Mouse (Mus musculus): ENCODE results near the gene Fndc10. TPM values are rescaled to one million over a fixed set of nuclear protein-coding genes. Genes with fewer than 3 reads are reported as not detected.
A peak's percentile ranks its signal among the peaks of the same experiment; 100 is the strongest.

Fndc10 gene
- polyA plus RNA-seq, 1 experiment from 2014 or later, result 3.2 TPM

DNA sequence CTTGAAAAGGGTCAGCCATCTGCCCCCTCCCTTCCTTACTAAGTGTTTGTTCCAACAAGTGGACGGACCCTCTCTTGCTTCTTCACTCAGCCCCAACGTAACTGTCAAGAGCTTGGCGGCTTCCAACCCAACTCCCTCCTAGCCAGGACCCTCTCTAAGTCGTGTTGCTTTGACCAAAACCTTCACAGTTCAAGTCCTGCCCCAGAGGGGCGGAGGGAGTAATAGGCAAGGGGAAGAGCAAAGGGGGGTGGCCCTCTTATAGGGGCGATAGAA, 40.0 kb upstream of the Fndc10 start:
- H3K27ac ChIP-seq (ENCODE audit: low read depth, low read length), result no peak overlapping the region
- peak overlapping the region; percentile 53 for H3K4me2 ChIP-seq (ENCODE audit: low read length)
- DNase-seq (ENCODE audit: low spot score) (no peak), ATAC-seq (no peak)
- H3K36me3 ChIP-seq (ENCODE audit: control insufficient read depth, insufficient read depth, low read length), result peaks cover 38% of the 10 kb centered on the region
- H3K9me3 ChIP-seq (replicated peaks; ENCODE audit: control insufficient read depth, low read length), result no peaks in the 10 kb centered on the region
- peak overlapping the region; percentile 13 for H3K4me3 ChIP-seq (ENCODE audit: low read depth, low read length)
- H3K9ac ChIP-seq (ENCODE audit: low read length), result no peak overlapping the region; the same call in 1 of the 2 replicates
- H3K27me3 ChIP-seq (replicated peaks; ENCODE audit: control insufficient read depth, insufficient read depth, low read length), result peaks cover 48% of the 10 kb centered on the region
- 3% methylated on average over 6 of the region's 6 CpGs for WGBS
- peaks cover 18% of the 10 kb centered on the region for H3K4me1 ChIP-seq (ENCODE audit: control insufficient read depth, insufficient read depth, low read length)

DNA sequence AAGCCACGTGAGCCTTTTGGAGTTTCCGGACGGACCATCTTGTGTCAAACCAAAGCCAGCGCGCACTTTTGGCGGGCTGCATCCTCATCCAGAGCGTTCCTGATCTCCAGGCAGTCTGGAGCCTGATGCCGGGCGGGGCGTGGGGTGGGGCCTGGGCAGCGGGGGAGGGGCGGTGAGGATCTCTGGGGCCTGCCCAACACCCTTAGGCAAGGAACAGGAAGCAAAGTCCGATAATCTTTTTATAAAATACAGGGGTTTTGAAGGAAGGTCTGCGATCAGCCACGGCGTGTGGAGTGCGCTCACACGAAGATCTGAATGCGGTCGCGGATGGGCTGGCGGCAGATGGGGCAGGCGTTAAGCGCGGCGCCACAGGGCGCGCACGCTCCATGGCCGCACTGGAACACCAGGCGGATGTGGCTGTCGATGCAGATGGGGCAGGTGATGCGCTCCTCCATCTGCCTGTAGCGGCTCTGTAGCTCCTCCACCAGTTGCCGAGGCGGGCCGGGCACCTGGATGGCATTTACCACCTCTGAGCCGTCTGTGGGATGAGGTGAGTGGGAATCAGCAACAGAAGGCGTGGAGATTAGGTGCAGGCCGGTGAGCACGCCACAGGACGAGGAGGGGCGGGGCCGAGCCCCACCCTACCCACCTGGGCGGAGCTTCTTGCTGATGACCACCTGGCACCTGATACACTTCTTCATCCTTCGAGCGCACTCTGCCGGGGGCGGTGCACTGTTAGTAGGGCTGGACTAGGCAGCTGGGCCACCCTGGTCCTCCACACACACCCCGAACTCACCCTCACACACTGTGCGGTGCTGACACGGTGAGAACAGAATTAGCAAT, 39.5 kb upstream of the Fndc10 start:
- peak; percentile 51 for ATAC-seq
- H3K27ac ChIP-seq (ENCODE audit: low read depth, low read length), result no peak overlapping the region
- peaks cover 37% of the 10 kb centered on the region for H3K36me3 ChIP-seq (ENCODE audit: control insufficient read depth, insufficient read depth, low read length)
- no peaks in the 10 kb centered on the region for H3K9me3 ChIP-seq (replicated peaks; ENCODE audit: control insufficient read depth, low read length)
- H3K4me3 ChIP-seq (ENCODE audit: low read depth, low read length), result peak overlapping the region; percentile 13
- peak overlapping the region; percentile 48 for H3K9ac ChIP-seq (ENCODE audit: low read length)
- H3K27me3 ChIP-seq (replicated peaks; ENCODE audit: control insufficient read depth, insufficient read depth, low read length), result peaks cover 48% of the 10 kb centered on the region
- DNase-seq (ENCODE audit: low spot score), result peak; percentile 38
- H3K4me1 ChIP-seq (ENCODE audit: control insufficient read depth, insufficient read depth, low read length), result peaks cover 18% of the 10 kb centered on the region
- peak overlapping the region; percentile 53 for H3K4me2 ChIP-seq (ENCODE audit: low read length)
- WGBS, result 3% methylated on average over 52 of the region's 52 CpGs

DNA sequence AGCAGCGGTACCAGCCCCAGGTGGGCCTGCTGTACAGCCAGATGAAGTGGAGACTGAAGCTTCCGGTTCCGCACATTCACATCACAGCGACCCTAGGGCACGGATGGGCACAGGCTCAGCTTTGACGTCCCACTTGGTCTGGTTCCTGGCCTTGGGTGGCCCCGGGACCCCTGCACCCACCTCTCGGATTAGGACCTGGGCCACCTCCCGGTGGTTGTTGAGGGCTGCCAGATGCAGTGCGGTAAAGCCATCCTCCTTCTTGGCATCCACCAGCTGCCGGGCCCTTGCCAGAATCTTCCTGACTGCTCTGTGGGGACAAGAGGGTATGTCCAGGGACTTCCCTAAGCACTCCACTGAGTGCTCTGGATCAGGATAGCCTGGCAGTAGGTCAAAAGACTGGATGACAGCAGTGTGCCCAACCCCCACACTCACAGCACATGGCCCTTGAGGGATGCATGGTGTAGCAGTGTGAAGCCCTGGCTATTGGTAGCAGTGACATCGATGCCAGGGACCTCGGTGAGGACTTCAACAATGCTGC, 37.9 kb upstream of the Fndc10 start:
- H3K27me3 ChIP-seq (replicated peaks; ENCODE audit: control insufficient read depth, insufficient read depth, low read length), result peaks cover 47% of the 10 kb centered on the region
- H3K9me3 ChIP-seq (replicated peaks; ENCODE audit: control insufficient read depth, low read length), result no peaks in the 10 kb centered on the region
- no peak overlapping the region for H3K4me3 ChIP-seq (ENCODE audit: low read depth, low read length)
- H3K9ac ChIP-seq (ENCODE audit: low read length), result no peak overlapping the region
- ATAC-seq (no peak), DNase-seq (ENCODE audit: low spot score) (no peak)
- no peak overlapping the region for H3K27ac ChIP-seq (ENCODE audit: low read depth, low read length)
- H3K4me2 ChIP-seq (ENCODE audit: low read length), result no peak overlapping the region
- H3K4me1 ChIP-seq (ENCODE audit: control insufficient read depth, insufficient read depth, low read length), result peaks cover 18% of the 10 kb centered on the region
- peaks cover 23% of the 10 kb centered on the region for H3K36me3 ChIP-seq (ENCODE audit: control insufficient read depth, insufficient read depth, low read length)
- 89% methylated on average over 13 of the region's 13 CpGs for WGBS

DNA sequence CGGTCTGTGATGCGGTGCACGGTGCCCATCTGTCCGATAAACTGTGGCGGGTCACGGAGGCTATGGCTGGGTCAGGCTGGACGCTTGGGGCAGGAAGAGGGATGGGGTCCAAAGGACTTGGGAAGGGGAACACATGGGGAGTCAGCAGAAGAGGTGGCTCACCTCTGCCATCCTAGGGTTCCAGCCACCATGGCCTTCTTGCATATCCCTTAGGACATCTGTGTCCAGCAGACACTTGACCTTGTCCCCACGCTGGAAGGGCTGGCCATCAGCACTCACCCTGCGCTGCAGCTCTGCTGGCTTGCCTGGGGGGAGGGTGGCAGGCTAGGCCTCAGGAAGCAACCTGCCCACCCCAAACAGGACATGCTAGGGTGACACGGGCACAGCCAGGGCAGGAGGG, 35.2 kb upstream of the Fndc10 start:
- ATAC-seq, result no peak
- peaks cover 6% of the 10 kb centered on the region; the same call in 1 of the 2 replicates for H3K4me1 ChIP-seq (ENCODE audit: control insufficient read depth, insufficient read depth, low read length)
- H3K9me3 ChIP-seq (replicated peaks; ENCODE audit: control insufficient read depth, low read length), result no peaks in the 10 kb centered on the region
- peaks cover 16% of the 10 kb centered on the region for H3K36me3 ChIP-seq (ENCODE audit: control insufficient read depth, insufficient read depth, low read length)
- no peak overlapping the region for H3K27ac ChIP-seq (ENCODE audit: low read depth, low read length)
- peaks cover 20% of the 10 kb centered on the region for H3K27me3 ChIP-seq (replicated peaks; ENCODE audit: control insufficient read depth, insufficient read depth, low read length)
- H3K9ac ChIP-seq (ENCODE audit: low read length), result no peak overlapping the region
- no peak overlapping the region for H3K4me3 ChIP-seq (ENCODE audit: low read depth, low read length)
- DNase-seq (ENCODE audit: low spot score), result no peak
- WGBS, result 95% methylated on average over 10 of the region's 10 CpGs
- H3K4me2 ChIP-seq (ENCODE audit: low read length), result no peak overlapping the region

DNA sequence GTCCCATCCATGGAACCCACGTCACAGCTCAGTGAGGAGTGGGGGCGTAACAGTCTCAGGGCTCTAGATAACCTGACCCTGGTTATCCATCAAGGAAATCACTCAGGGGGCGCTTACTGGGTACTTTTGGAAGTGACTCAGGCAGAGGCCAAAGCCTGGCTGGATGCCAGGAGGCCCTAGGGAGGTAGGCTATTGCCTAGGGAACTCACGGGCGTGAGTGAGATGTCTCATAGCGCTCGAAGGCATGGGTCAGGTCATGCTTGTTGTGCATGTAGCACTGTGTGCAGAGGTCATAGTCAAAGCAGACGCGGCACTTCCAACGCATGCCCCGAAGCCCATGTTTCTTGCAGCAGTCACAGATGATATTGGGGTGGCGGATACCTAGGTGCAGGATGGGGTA, 33.5 kb upstream of the Fndc10 start:
- H3K27ac ChIP-seq (ENCODE audit: low read depth, low read length), result no peak overlapping the region
- no peaks in the 10 kb centered on the region for H3K9me3 ChIP-seq (replicated peaks; ENCODE audit: control insufficient read depth, low read length)
- H3K36me3 ChIP-seq (ENCODE audit: control insufficient read depth, insufficient read depth, low read length), result peaks cover 12% of the 10 kb centered on the region
- H3K9ac ChIP-seq (ENCODE audit: low read length), result no peak overlapping the region
- H3K4me3 ChIP-seq (ENCODE audit: low read depth, low read length), result no peak overlapping the region
- 89% methylated on average over 12 of the region's 12 CpGs for WGBS
- no peaks in the 10 kb centered on the region for H3K4me1 ChIP-seq (ENCODE audit: control insufficient read depth, insufficient read depth, low read length)
- ATAC-seq (no peak), DNase-seq (ENCODE audit: low spot score) (no peak)
- H3K27me3 ChIP-seq (replicated peaks; ENCODE audit: control insufficient read depth, insufficient read depth, low read length), result peaks cover 4% of the 10 kb centered on the region
- H3K4me2 ChIP-seq (ENCODE audit: low read length), result no peak overlapping the region

DNA sequence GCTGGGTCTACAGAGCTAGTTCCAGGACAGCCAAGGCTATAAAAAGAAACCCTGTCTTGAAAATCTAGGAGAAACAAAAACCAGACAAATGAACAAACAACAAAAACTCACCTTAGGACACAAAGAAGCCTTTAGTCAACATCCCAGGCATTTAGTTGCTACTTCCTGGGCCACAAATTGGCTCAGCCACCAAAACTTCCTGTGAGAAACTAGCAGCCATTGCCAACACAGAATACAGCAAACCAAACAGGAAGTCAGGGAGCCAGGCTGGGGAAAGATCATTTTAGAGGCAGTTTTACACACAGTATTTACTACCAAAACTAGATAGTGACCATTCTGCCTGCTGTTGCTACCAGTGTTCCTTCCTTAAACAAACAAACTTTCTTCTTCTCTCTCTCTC, 27.2 kb upstream of the Fndc10 start:
- Histone ChIP-seq H3K9me3 (replicated peaks; ENCODE audit: control insufficient read depth, low read length) (no peaks in the 10 kb centered on the region), H3K27me3 (replicated peaks; ENCODE audit: control insufficient read depth, insufficient read depth, low read length) (no peaks in the 10 kb centered on the region), H3K27ac (ENCODE audit: low read depth, low read length) (no peak overlapping the region), H3K4me2 (ENCODE audit: low read length) (no peak overlapping the region), H3K9ac (ENCODE audit: low read length) (no peak overlapping the region), H3K4me3 (ENCODE audit: low read depth, low read length) (no peak overlapping the region), H3K36me3 (ENCODE audit: control insufficient read depth, insufficient read depth, low read length) (no peaks in the 10 kb centered on the region), H3K4me1 (ENCODE audit: control insufficient read depth, insufficient read depth, low read length) (peaks cover 6% of the 10 kb centered on the region; the same call in 1 of the 2 replicates)
- DNase-seq (ENCODE audit: low spot score) (no peak), ATAC-seq (no peak)

DNA sequence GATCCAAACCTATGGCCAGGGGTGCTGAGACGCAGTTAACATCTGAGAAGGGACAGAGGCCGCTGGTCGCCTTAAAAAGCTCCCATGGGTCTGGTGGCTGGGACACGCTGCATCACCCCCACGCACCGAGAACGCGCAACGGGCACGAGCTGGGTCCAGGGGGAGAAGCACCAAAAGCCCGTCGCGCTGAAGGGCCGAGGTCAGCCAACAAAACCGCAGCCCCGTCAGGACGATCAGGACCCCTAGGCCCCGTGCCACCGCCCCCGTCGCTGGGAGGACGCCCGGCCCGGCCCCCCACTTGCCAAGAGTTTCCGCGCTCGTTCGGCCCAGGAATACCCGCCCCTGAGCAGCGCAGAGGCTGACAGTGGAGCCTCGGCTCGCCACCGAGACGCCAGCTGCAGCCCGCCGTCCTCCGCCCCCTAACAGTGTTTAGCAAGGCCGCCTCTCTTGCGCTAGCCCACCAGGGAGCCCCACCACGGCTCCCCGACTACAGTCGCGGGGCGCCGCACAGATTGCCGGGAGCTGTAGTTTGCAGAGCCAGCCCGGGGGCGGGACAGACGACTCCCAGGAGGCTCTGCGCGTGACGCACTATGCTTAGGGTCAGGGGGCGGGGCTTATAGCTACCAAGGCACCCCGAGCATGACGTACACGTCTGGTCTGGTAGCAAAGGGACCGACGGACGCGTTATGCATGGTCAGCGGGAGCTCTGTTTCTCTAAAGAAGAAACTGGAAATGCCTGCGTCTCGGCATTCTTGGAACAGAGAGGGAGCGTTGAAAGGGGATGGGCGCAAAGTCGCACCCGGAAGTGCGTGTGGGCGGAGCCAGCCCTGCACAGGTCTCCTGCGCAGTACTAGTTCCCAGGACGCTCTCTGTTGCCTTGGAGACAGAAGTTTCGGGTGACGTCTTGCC, 25.2 kb upstream of the Fndc10 start, which contains the start of gene Mib2:
Gene Mib2 (minus strand): TSS at position 510 of the 909 bp plus-strand sequence.
- peak; percentile 99 for ATAC-seq
- H3K9me3 ChIP-seq (replicated peaks; ENCODE audit: control insufficient read depth, low read length), result no peaks in the 10 kb centered on the region
- peak within 1 kb of the TSS; percentile 89 for H3K9ac ChIP-seq (ENCODE audit: low read length)
- WGBS, result under 1% methylated on average over 71 of the region's 73 CpGs
- H3K36me3 ChIP-seq (ENCODE audit: control insufficient read depth, insufficient read depth, low read length), result no peaks in the 10 kb centered on the region
- H3K27me3 ChIP-seq (replicated peaks; ENCODE audit: control insufficient read depth, insufficient read depth, low read length), result no peaks in the 10 kb centered on the region
- DNase-seq (ENCODE audit: low spot score), result peak; percentile 99
- H3K4me2 ChIP-seq (ENCODE audit: low read length), result peak within 1 kb of the TSS; percentile 61
- H3K27ac ChIP-seq (ENCODE audit: low read depth, low read length), result peak within 1 kb of the TSS; percentile 78
- peak within 1 kb of the TSS; percentile 82 for H3K4me3 ChIP-seq (ENCODE audit: low read depth, low read length)
- H3K4me1 ChIP-seq (ENCODE audit: control insufficient read depth, insufficient read depth, low read length), result peaks cover 6% of the 10 kb centered on the region; the same call in 1 of the 2 replicates

DNA sequence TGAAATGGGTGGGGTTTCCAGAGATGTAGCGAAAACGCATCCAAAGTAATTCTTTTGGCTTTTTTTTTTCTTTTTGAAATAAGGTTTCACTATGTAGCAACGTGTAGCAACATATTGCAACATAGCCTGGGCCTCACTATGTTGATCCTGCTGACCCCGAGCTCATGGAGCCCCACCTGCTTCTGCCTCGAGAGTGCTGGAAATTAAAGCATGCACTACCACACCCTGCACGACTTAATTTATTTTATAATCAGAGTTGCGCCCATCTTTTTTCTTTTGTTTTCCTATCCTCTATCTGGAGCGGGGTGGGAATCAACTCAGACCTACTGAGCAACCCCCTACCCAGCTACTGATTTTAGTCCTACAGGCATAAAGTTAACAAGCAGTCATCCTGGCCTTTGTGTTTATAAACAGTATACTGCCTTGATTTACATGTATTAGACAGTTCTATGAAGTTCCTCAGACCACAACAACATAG, 24.5 kb upstream of the Fndc10 start:
- under 1% methylated on average over 8 of the region's 8 CpGs for WGBS
- ATAC-seq (peak; percentile 14), DNase-seq (ENCODE audit: low spot score) (no peak)
- H3K9ac ChIP-seq (ENCODE audit: low read length), result no peak overlapping the region
- peak overlapping the region; percentile 61 for H3K4me2 ChIP-seq (ENCODE audit: low read length)
- no peaks in the 10 kb centered on the region for H3K36me3 ChIP-seq (ENCODE audit: control insufficient read depth, insufficient read depth, low read length)
- H3K9me3 ChIP-seq (replicated peaks; ENCODE audit: control insufficient read depth, low read length), result no peaks in the 10 kb centered on the region
- H3K4me3 ChIP-seq (ENCODE audit: low read depth, low read length), result peak overlapping the region; percentile 82
- H3K27ac ChIP-seq (ENCODE audit: low read depth, low read length), result no peak overlapping the region
- H3K4me1 ChIP-seq (ENCODE audit: control insufficient read depth, insufficient read depth, low read length), result peaks cover 6% of the 10 kb centered on the region; the same call in 1 of the 2 replicates
- no peaks in the 10 kb centered on the region for H3K27me3 ChIP-seq (replicated peaks; ENCODE audit: control insufficient read depth, insufficient read depth, low read length)

Measured in forebrain, embryonic 14.5 days (tissue).